Mouse (Mus musculus) adrenal gland, adult 18-20 months (tissue): ENCODE data around the gene Arhgef11. TPM values are rescaled to one million over a fixed set of nuclear protein-coding genes. Genes with fewer than 3 reads are reported as not detected.

ENCODE experiments used
- DNase-seq, 2 experiments: peaks; one replicate each; pipeline ENCODE4 v3.0.0; 2021 to 2022; ENCODE audit warnings: low spot score in 2 of 2
- total RNA-seq, 2 experiments: library from RNA; stranded (reverse); gene quantifications; 1 replicate in 1 of 2; 2 replicates in 1 of 2; pipeline ENCODE4 v1.2.3; 2021

The Arhgef11 gene
- total RNA-seq, 2 experiments from 2014 or later = 29.7 to 35.8 TPM

DNA sequence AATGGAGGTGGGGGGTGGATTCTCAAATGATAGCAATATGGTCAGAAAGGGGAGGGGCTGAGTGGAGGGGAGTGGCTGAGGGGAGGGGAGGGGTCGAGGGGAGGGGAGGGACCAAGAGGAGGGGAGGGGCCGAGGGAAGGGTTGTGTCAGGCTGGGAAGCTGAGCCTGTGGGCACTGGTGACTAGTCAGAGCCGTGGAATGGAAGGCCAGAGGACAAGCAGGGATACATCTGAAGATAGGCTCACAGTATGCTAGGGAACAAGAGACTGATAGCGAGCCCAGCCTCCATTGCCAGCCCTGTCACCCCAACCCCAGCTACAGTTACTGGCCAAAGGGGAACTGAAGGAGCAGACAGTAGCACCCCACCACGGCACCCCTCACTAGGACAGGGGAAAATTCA lies 141.3 kb downstream of the Arhgef11 start:
- no peak for DNase-seq

DNA sequence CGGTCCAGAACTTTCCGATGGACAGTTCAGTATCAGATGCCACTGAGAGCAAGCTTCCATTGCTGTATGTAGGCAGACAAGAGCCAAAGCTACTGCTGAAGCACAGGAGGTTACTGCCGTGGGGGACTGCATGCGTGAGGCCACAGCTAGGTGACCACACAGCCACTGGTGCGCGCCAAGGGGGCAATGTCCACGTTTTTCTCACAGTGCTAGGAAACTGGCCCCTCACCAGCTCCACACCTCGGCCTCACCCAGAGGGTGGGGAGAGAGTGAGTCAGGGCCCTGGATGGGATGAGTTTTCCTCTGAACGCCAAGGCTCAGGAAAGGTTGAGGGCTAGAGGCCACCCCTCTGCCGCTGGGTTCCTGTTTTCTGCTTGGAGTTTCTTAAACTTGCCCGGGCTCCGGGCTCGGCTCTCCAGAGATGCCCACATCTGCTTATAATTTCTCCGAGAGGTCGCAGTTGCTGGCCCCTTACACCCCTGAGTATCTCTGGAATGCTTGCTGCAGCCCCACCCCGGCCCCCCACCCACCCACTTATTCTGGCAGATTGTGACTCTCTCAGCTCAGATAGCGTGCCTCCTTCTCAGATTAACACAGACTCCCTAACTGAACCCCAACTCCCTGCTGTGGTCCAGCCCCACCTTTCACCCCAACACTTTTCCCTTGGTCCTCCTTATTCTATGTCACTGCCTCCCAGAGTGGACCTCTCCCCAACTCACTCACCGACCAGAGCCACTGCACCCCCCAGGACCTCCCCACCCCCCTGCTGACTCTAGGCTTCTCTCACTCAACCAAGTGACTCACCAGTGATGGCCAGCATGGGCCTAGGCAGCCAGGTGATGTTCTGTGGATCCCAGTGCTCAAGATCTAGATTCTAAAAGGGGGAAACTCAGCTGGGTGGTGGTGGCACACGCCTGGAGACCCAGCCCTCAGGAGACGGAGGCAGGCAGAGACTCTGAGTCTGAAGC lies 144.3 kb downstream of the Arhgef11 start:
- DNase-seq = no peak

DNA sequence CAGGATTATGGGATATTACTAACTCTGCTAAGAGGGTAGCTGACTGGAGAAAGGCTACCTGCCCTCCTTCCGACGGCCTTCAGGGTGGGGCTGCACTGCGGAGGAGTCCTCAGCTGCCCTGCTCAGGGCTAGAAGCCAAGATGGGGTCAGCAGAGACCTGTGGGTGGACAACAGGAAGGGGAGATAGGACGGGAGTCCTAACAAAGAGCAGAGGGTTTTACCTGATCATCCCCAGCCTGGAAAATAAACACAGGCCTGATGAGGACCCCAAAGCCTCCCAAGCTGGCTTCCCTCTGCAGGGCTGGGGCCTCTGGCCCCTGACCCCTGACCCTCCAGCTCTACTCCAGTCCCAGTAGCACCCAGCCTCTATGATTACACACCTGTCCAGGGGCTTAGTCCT lies 145.8 kb downstream of the Arhgef11 start:
- no peak for DNase-seq

DNA sequence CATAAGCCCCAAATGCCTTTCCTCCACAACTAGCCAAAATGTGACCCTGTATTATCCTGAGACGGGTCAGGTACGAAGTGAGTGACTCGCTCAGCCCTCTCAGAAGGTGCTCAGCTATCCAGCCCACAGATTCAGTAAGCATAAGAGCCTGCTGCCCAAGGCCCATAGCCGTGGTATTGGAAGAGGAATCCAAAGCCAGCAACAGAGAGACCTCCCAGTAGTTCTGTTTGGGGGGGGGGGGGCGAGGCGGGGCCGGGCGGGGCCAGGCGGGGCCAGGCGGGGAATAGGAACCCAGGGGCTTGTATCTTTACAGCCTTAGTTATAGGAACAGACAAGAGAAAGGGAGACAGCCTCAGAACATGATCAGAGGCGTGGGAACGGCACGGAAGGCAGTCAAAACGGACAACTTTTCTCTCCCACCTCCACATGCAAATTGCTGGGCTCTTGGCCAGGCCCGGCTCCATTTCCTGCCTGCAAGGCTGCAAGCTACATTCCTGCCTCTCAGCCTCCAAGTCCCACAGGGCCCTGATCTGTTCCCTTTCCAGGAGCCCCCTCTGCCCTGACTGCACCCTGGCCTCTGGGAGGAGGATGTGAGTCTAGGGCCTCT lies 146.4 kb downstream of the Arhgef11 start:
- peak in 1 of 2 experiments; percentile 52 for DNase-seq

DNA sequence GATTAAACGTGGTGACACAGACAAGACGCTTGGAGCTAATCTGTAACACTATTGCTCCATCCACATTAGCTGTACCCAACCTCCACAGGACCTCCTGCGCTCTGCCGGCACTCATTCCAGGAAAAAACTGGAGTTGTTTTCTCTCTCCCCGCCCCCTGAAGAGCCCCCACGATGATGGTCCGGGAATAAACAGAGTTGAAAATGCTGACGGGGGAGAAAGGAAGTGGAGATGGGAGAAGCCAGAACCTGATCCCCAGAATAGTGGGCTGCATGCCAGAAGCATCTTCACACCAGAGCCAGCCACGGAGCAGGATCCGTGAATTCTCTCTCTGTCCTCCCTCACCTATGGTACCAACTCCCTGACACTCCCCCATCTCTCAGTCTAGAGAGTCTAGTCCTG lies 147.1 kb downstream of the Arhgef11 start:
- no peak for DNase-seq

DNA sequence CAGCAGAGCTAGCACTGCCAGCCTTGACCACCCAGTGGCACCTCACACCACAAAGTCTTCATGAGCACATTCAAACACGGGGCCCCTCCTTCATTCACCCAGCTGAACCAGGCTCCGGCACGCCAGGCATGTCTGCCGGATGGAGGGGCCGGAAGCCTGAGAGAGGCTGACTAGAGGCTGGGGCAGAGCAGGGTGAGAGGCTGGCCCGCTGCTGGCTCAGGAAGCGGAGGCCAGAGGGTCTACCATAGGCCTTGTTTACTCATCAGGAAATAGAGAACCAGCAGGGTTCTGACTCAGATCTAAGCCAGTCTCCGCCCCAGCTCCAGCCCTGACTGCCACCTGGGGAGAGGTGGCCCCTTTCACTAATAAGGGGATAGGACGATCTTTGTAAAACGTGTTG lies 147.7 kb downstream of the Arhgef11 start:
- peak in 1 of 2 experiments; percentile 46 for DNase-seq

DNA sequence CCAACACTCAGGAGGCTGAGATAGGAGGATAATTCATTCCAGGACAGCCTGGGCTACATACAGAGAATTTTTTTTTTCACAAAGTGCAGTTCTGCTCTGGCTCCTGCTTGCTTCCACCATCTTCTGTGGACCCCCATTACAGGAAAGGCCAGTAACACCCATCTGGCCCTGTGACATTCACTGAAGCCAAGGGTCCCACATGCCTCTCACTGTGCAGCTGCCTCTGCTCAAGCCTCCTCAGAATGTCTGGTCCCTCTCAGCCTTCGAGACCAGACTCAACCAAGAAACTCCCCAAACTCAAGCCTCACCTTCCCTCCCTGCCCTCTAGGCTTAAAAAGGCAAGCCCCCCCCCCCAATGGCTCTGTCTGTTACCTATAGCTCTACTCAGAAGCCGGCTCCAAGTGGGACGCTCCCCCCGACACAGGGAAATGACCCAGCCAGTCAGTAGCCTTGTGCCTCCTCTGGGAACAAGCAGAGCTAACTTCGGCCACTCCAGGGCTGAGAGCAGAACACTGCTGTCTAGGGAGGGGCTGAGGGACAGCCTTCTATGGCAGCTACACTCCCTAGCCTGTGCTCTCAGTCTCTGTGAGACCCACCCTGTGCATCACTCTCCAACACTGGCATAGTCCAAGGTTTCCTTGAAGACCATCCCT lies 148.4 kb downstream of the Arhgef11 start:
- no peak for DNase-seq

DNA sequence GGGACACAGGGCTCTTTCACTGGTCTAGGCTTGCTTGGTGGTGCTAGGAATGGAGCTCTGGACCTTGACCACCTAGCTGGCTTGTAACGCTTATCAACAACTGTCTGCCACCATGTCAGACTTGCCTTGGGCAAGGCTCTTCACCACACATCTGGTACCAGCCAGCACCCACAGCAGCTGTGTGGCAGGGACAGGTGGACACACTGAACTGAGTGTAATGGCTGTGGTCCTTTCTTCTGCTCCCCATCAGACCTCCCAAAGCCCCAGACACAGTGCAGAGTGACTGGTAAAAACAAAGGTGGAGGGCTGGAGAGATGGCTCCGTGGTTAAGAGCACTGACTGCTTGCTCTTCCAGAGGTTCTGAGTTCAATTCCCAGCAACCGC lies 148.9 kb downstream of the Arhgef11 start:
- DNase-seq = no peak

DNA sequence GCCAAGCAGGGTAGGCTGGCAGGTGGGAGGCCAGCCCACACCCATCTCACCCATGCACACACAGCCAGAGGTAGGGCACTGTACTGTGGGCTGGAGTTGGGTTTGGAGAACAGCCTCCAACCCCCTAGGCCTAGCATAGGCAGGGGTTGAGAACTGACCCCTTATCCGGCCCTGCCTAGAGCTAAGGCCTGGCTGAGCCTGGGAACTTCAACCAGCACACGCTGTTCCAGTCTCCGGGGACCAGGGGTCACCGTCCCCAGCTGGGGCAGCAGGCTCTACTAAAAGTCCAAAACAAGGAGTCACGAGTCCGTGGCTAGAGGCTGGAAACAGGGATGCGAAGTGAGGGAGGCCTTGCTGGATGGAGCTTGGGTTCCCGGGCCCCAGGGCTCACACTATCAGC lies 150.4 kb downstream of the Arhgef11 start:
- no peak for DNase-seq

DNA sequence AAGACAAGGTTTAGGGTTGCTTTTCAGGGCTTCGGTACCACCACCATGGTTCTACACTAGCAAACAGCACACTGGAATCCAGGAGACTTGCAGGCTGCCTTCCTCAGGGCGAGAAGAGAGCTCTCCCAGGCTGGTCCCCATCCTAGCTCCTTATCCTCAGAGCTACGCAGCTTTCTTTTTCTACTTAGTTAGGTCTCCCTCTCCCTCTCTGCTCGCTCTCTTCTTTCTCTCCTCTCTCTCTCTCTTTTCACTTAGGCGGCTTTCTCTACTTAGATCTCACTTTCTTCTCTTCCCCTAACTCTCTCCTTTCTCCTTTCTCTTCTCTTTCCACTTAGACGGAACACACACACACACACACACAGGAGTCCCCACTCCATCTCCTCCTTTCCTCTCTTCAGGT lies 151.1 kb downstream of the Arhgef11 start:
- no peak for DNase-seq

DNA sequence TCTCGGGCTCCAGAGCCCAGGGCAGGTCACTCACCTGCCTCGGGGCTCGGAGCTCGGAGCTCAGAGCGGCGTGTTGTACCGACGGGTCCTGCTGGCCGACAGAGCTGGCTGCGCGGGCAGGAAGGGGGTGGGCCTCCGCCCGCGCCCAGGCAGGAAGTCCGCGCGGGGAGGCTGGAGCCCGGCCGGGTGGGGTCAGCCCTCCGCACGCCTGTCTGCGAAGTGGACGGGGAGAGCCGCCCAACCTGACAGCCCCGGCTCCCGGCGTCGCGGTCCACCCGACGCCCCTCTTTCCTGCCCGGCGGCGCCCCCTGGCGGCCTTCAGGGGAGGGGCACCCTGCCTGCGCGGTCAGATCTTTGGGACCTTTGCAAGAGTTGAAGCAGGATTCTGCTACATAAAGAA lies 151.5 kb downstream of the Arhgef11 start:
- DNase-seq = peak; percentile 81 to 89

DNA sequence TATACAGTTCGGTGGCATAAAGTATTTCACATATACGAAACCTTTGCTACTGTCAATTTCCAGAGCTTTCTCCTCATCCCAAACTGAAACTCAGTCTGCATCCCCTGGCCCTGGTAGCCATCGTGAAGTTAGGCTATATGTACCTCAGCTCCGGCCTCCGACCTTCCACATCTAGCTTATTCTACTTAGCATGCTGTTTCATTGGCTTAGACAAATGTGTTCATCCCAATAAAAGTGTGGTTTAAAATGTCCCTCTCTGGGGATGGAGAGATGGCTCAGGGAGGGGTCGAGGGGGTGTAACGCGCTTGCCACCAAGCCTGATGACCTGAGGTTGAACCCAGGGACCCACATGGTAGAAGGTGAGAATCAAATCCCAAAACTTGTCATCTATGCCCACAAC lies 152.1 kb downstream of the Arhgef11 start:
- DNase-seq = no peak

DNA sequence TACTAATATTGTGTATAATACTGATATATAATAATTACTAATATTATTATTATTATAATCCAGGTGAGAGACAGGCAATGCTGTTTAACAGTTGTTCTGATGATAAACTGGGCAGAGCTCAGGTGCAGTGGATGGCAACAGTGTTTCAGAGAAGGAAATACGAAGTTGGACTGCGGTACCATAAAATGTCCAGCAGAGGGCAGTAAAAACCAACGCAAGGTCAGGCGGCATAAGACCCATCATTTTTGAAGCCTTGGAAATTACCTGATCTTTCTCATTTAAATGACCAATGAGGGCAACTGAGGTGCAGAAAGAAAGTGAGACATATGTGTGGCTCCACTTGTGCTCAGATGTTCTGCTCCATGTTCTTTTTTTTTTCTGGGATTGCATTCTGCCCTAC lies 152.9 kb downstream of the Arhgef11 start:
- DNase-seq = no peak

DNA sequence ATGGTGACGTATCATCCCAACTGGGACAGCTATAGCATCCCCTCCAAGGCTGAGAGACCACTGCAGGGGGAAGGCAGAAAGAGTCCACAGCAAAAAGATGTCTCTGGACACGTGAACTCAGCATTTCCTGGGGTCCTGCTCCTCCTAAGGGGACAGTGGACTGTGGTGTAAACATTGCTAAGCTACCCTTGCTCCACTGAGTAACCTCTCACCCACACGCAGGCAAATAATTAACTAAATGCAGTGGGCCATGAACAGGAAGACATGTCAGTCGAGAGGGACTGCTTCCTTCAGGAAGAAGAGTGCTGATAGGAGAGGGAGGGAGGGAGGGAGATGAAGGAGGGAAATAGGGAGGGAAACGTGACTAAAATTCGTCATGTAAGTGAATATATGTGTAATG lies 153.7 kb downstream of the Arhgef11 start:
- DNase-seq = no peak

DNA sequence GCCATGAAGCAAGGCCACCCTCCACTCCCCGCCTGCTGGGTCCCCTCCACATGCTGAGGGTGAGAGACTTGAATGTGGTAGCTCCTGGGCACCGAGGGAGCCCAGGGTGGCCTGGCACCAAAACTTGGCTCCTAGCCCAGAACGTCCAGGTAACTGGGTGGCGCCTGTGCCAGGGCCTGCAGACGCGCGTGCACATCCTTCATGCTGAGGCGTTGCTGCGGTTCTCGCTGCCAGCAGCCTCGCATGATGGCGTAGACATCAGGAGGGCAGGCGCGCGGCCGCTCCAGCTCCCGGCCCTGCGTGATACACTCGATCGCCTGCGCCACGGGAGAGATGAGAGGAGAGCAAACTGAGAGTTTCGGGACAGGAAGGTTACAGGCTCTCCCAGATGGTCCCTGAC lies 160.9 kb downstream of the Arhgef11 start:
- no peak for DNase-seq

DNA sequence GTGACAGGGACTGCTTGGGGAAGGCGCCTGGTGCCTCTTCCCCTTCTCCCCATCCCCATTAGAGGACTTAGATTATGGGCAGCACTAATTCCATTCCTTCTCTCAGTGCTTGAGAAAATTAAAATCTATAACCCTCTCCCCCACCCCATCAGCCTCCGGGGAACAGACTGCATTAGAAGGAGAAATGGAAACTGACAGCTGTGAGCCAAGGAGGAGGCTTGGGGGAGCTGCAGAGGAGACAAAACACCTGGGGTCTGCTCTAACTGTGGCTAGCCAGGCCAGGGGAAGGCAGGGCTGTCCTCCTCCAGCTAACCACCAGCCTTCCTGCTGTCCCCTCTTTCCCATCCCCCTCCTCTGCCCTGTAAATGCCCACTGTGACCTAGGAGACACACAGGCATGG lies 161.7 kb downstream of the Arhgef11 start:
- no peak for DNase-seq

DNA sequence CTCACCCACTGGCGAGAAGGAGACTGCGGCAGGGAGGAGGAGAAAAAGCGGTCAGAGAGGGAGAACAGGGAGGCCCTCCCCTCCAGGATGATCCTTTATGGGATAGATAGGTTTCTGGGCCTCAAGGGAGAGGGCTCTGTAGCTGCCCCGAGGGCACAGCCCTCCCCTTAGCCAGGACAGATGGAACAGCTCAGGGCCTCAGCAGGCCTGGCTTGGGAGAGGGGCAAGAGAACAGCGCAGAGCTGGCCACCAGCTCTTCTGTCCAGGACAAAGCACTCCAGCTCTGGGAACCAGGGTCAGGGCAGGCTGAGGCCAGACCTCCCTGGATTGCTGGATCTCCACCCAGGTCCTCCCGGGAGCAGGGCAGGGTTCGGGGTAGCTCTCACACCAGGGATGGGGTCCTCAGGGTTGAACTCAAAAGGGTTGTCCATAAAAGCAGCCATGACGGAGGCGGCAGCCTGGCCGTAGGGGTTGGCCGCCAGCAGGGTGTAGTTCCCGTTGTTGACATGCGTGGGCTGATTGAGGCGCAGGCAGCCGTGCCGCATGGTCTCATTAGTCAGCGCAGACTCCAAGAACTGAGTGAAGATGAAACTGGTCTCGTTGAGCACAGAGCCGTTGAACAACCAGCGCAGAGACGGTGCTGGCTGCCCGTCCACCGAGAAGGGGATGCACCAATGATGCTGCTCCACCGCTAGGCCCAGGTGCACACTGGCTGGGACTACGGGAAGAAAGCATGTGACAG lies 166.1 kb downstream of the Arhgef11 start:
- no peak for DNase-seq

DNA sequence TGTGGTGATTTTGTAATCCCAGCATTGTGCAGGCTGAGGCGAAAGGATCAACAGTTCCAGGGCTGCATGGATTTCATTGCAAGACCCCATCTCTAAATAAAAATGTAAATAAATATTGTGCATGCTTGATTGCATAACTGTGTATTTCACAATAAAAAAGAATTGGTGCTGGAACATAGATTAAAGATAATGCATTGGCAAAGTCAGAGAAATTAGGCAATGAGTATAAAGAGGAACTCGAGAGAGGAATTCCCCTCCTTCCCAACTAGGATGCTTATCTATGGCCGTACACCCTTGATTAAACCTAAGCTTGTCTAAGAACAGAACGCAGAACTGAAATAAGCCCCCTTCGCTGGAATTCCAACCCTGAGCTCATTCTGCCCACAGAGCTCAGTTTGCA lies 167.8 kb downstream of the Arhgef11 start:
- DNase-seq = no peak

DNA sequence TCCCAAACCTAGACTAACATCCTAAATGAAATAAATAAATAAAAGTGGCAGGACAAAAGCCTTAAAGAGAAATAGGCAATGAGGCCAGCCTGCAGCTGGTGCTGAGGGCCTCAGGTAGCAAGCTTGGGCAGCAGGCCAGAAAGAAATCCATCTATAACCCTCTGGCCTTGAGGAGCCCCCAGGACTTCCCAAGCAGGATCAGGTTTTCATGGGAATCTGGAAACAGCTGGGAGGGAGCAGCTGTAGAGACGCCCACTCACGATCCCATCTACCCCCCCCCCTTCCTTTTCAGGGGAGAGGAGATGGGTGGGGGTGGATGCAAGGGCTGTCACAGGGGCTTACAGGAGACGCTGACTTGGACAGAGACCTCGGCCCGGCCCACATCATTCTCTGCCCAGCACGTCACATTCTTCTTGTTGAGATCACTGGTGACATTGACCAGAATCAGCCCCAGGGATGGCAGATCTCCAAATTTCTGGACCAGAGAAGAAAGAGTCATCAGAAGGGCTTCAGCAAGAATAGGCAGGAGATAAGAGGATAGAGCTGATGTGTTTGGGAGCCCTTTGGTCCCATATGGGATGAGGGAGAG lies 168.4 kb downstream of the Arhgef11 start:
- no peak for DNase-seq
